Mouse (Mus musculus) thymus, adult 2 months (tissue): ENCODE data around the gene Tpo.

ENCODE experiments used
- CTCF ChIP-seq: fragments of 200-500 bp; IDR thresholded peaks from 2 replicates; pipeline ENCODE4 v1.5.1; 2012; ENCODE audit warnings: mild to moderate bottlenecking, control low read depth, low read length, moderate library complexity, borderline replicate concordance; ENCODE audit not compliant: control insufficient read depth, poor library complexity, insufficient read depth; ENCODE audit errors: extremely low read depth
- POLR2A ChIP-seq: fragments of 200-500 bp; IDR thresholded peaks from 2 replicates; pipeline ENCODE4 v1.6.1; 2012; ENCODE audit warnings: mild to moderate bottlenecking, low read length, control low read depth, moderate library complexity; ENCODE audit not compliant: control insufficient read depth, poor library complexity, insufficient read depth; ENCODE audit errors: extremely low read depth

GRCm38 (mm10) chr12:30109646-30110605 is 22.5 kb downstream of the Tpo start:
- no peak for TF ChIP-seq POLR2A
- no peak for TF ChIP-seq CTCF
